Mouse (Mus musculus) liver, embryonic 14.5 days (tissue): ENCODE results near the gene Phpt1. TPM values are rescaled to one million over a fixed set of nuclear protein-coding genes. Genes with fewer than 3 reads are reported as not detected.

Source experiments
- ATAC-seq: fragments of 200-750 bp; cut with Nextera tagmentation; 2 replicates; pipeline ENCODE4 v1.8.0; 2017; ENCODE audit warnings: moderate number of reproducible peaks, mild to moderate bottlenecking, moderate library complexity; ENCODE audit not compliant: insufficient read depth
- DNase-seq, 3 experiments: peaks; one replicate each; pipeline ENCODE4 v3.0.0-alpha.2; 2012 to 2013; ENCODE audit warnings: low read depth in 3 of 3, low spot score in 3 of 3
- H3K27ac ChIP-seq: fragments of 300-500 bp; sonication (generic); 2 replicates; pipeline ENCODE4 v1.5.1; 2014; ENCODE audit warnings: moderate library complexity, mild to moderate bottlenecking, control low read depth, inconsistent platforms
- H3K27me3 ChIP-seq: fragments of 300-500 bp; sonication (generic); 2 replicates; pipeline ENCODE4 v1.6.1; 2014; ENCODE audit warnings: mild to moderate bottlenecking, low read length, moderate library complexity; ENCODE audit not compliant: control insufficient read depth, insufficient read depth
- H3K36me3 ChIP-seq: fragments of 300-500 bp; sonication (generic); replicated peaks from 2 replicates; pipeline ENCODE4 v1.6.1; 2014; ENCODE audit warnings: low read depth; ENCODE audit not compliant: control insufficient read depth, insufficient read depth
- H3K4me1 ChIP-seq, 2 experiments: fragments of 200-500 bp in 1 of 2; fragments of 300-500 bp in 1 of 2; sonication (generic) in 1 of 2; replicated peaks; 2 replicates each; pipeline ENCODE4 v1.6.1; 2012 to 2014; ENCODE audit warnings: antibody characterized with exemption in 1 of 2, inconsistent platforms in 1 of 2, low read length in 1 of 2; ENCODE audit not compliant: control insufficient read depth in 2 of 2, insufficient read depth in 2 of 2
- H3K4me2 ChIP-seq: fragments of 300-500 bp; sonication (generic); 2 replicates; pipeline ENCODE4 v1.6.1; 2014; ENCODE audit warnings: low read depth, mild to moderate bottlenecking, control low read depth, moderate library complexity
- H3K4me3 ChIP-seq, 2 experiments: fragments of 200-500 bp in 1 of 2; fragments of 300-500 bp in 1 of 2; sonication (generic) in 1 of 2; 2 replicates each; pipeline ENCODE4 v1.5.1; 2012 to 2014; ENCODE audit warnings: low read depth in 2 of 2, low read length in 2 of 2, mild to moderate bottlenecking in 2 of 2, control low read depth in 1 of 2, inconsistent platforms in 1 of 2, moderate library complexity in 1 of 2; ENCODE audit not compliant: insufficient read depth in 1 of 2
- H3K9ac ChIP-seq: fragments of 300-500 bp; sonication (generic); replicated peaks from 2 replicates; pipeline ENCODE4 v1.6.1; 2014; ENCODE audit warnings: mild to moderate bottlenecking, control low read depth, moderate library complexity
- H3K9me3 ChIP-seq: fragments of 300-500 bp; sonication (generic); 2 replicates; pipeline ENCODE4 v1.6.1; 2016; ENCODE audit warnings: low read length, mixed read lengths; ENCODE audit not compliant: control insufficient read depth
- CTCF ChIP-seq: IDR thresholded peaks from 2 replicates; pipeline ENCODE4 v1.5.1; 2016; ENCODE audit warnings: antibody characterized with exemption, low read depth, control low read depth
- EP300 ChIP-seq: IDR thresholded peaks from 2 replicates; pipeline ENCODE4 v1.6.1; 2016; ENCODE audit warnings: antibody characterized with exemption, low read depth
- WGBS: fragments of 180-500 bp; shearing (Covaris S2); extraction: QIAGEN DNeasy Blood & Tissue Kit; methylation state at CpG from one replicate; pipeline ENCODE4 v1.1.7; 2014; ENCODE audit not compliant: insufficient replicate concordance; 5-methylcytosine and 5-hydroxymethylcytosine counted together
- polyA plus RNA-seq, 2 experiments: library from polyadenylated mRNA; depleted of rRNA in 1 of 2; stranded (reverse) in 1 of 2; unstranded in 1 of 2; fragments of >200 nt; fragmentation: Nextera tagmentation in 1 of 2; extraction: Ambion mirVana in 1 of 2; gene quantifications; 2 replicates each; pipeline versions ENCODE4 v1.2.1 to v1.2.3; 2012 to 2014

Gene Phpt1
- polyA plus RNA-seq, 2 experiments: 31.4 to 44.9 TPM

- H3K27me3 ChIP-seq: peaks cover 23% of the 10 kb centered on the region
- H3K4me2 ChIP-seq: no peak within 1 kb of the TSS
- no peak for TF ChIP-seq EP300
- no peak for TF ChIP-seq CTCF
- H3K9ac ChIP-seq: no peak within 1 kb of the TSS
- no peak for ATAC-seq
- H3K4me1 ChIP-seq: peaks cover 0 to 6% of the 10 kb centered on the region in 2 experiments; a peak in 2 of 4 replicates
- no peak within 1 kb of the TSS for H3K4me3 ChIP-seq
- no peak for DNase-seq
- no peaks in the 10 kb centered on the region for H3K36me3 ChIP-seq
- whole genome bisulfite sequencing: 53% methylated on average over 3 of the region's 3 CpGs
- no peaks in the 10 kb centered on the region for H3K9me3 ChIP-seq
- H3K27ac ChIP-seq: no peak within 1 kb of the TSS
These were observed 42.6 kb upstream of the Phpt1 start, which contains the start of gene Ccdc183 for GRCm38 (mm10) chr2:25617578-25617977. TSS of gene Ccdc183 (minus strand) at chr2:25617678.

DNA sequence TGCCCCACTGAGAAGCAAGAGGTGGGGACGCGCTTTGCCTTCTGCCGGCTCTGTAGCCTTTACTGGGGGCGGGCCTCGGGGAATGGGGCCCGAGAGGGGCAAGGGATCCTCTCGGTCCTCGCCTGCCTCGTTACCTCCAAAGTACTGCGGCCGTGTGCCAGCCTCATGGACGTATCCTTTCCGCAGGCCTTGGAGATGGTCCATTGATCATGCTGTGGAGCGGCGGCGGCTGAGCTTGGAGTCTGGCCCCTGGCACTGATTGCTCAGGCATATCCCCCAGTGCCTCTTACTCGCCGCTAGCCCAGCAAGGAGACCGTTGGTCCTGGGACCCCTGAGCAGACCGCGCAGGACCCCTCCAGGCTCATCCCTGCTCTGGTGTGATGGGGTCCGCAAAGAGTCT, 41.4 kb upstream of the Phpt1 start:
- H3K27ac ChIP-seq: no peak overlapping the region
- TF ChIP-seq CTCF (no peak), EP300 (no peak)
- H3K36me3 ChIP-seq: no peaks in the 10 kb centered on the region
- H3K27me3 ChIP-seq: peaks cover 23% of the 10 kb centered on the region
- no peak overlapping the region for H3K4me3 ChIP-seq
- ATAC-seq: no peak
- peaks cover 0 to 4% of the 10 kb centered on the region in 2 experiments; a peak in 2 of 4 replicates for H3K4me1 ChIP-seq
- no peak overlapping the region for H3K9ac ChIP-seq
- 19% methylated on average over 22 of the region's 22 CpGs for WGBS
- no peak for DNase-seq
- no peaks in the 10 kb centered on the region for H3K9me3 ChIP-seq
- no peak overlapping the region for H3K4me2 ChIP-seq

DNA sequence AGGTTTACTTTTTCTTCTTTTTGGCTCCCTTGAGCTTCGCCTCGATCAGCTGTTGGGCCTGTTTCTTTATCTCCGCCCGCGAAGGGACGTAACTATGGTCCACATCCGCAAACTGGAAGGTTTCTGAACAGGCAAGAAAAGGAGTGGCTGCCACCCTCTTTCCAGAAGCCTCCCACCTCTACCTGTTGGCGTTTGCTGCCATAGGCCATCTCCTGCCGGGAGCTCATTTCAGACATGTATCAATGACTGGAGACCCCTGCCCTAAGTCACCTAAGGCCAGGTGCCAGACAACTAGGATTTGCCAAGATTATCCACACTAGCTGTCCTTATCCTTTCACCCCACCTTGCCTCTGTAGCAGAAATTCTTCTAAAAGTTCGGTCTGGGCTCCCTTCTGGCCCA, 33.6 kb upstream of the Phpt1 start:
- no peak for DNase-seq
- Histone ChIP-seq H3K36me3 (no peaks in the 10 kb centered on the region), H3K4me2 (peak overlapping the region; percentile 80), H3K9ac (no peak overlapping the region), H3K27me3 (no peaks in the 10 kb centered on the region), H3K27ac (no peak overlapping the region), H3K4me3 (peak overlapping the region; percentile 75 to 88; a peak in 3 of 4 replicates), H3K4me1 (peaks cover 15 to 16% of the 10 kb centered on the region in 2 experiments), H3K9me3 (no peaks in the 10 kb centered on the region)
- peak; percentile 9; the same call in 1 of the 2 replicates for ATAC-seq
- TF ChIP-seq EP300: no peak
- 50% methylated on average over 10 of the region's 10 CpGs for WGBS

DNA sequence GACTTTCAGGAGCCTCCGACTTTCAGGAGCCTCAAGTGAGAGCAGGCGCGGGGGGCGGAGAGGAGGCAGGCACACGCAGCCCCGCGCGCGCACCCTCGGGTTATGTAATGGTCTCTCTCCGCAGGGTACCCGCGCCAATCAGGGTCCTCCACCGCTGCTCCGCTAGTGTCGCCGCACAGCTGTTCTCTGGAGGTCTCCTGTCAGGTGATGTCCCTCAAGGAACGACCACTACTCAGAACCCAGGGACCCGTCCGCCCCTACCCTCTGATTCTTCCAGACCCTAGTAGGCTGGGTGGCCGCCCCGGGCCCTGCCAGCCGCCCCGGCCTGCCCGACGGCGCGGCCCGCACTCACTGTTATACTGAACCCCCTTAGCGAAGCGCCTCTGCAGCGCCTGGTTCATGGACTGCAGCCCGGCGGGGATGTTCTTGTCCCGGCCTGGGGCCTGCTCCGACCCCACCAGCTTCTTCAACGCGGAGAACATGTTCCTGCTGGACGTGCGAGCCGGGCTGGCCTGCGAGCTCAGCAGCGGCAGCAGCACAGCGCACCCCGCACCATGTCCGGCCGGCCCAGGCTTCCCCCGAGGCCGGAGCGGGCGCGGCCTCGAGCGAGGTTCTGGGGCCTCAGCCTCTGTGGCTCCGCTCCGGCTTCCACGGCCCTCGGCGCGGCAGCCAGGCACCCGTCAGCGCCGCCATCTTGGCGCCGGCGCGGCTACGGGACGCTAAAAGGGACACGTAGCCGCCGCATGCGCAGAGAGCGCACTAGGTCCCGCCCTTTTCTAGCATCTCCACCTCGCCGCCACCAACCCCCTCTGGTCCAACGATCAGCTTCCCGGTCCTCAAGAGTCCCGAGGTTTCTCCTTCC, 33.0 kb upstream of the Phpt1 start, which contains the start of gene Rabl6:
Gene Rabl6 (minus strand): TSS at position 761 of the 862 bp plus-strand sequence.
- Histone ChIP-seq H3K27ac (peak within 1 kb of the TSS; percentile 24), H3K4me2 (peak within 1 kb of the TSS; percentile 80), H3K9ac (peak within 1 kb of the TSS; percentile 83), H3K36me3 (no peaks in the 10 kb centered on the region), H3K27me3 (no peaks in the 10 kb centered on the region), H3K4me3 (peak within 1 kb of the TSS; percentile 75 to 88), H3K4me1 (peaks cover 15 to 16% of the 10 kb centered on the region in 2 experiments), H3K9me3 (no peaks in the 10 kb centered on the region)
- DNase-seq: peak; percentile 71 to 75 (median 74)
- under 1% methylated on average over 80 of the region's 80 CpGs for WGBS
- no peak for TF ChIP-seq EP300
- TF ChIP-seq CTCF: no peak
- ATAC-seq: peak; percentile 83

DNA sequence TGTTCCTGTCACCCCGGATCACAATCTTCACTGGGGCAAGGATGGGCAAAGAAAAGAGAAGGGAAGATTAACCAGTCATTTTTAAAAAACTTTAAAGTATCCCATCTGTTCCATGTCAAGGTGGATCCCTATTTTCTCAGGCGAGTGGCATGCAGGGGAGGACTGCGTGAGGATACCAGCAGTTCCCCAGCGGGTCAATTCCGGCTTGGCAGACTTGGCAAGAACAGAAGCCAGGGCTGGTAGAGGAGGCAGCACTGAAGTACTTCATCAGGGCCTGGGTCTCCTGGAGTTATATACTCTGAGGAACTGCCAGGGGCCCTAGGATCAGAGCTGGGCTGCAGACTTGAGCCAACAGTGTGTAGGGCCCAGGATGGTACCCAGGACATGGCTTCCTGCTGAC, 27.5 kb upstream of the Phpt1 start:
- no peak overlapping the region for H3K9ac ChIP-seq
- DNase-seq (no peak), ATAC-seq (no peak)
- TF ChIP-seq EP300: no peak
- no peak for TF ChIP-seq CTCF
- peaks cover 37% of the 10 kb centered on the region for H3K36me3 ChIP-seq
- H3K4me3 ChIP-seq: no peak overlapping the region
- H3K27me3 ChIP-seq: no peaks in the 10 kb centered on the region
- peaks cover 10 to 13% of the 10 kb centered on the region in 2 experiments; a peak in 3 of 4 replicates for H3K4me1 ChIP-seq
- 90% methylated on average over 5 of the region's 5 CpGs for WGBS
- H3K27ac ChIP-seq: no peak overlapping the region
- no peak overlapping the region for H3K4me2 ChIP-seq
- no peaks in the 10 kb centered on the region for H3K9me3 ChIP-seq
